Mouse (Mus musculus): ENCODE measurements around the gene Fry. TPM values are rescaled to one million over a fixed set of nuclear protein-coding genes. Genes with fewer than 3 reads are reported as not detected.

Fry gene
- polyA plus RNA-seq, 1 experiment from 2014 or later, result 22.4 TPM

- H3K27me3 ChIP-seq (ENCODE audit: control insufficient read depth, insufficient read depth, low read length), result no peaks in the 10 kb centered on the region
- no peaks in the 10 kb centered on the region for H3K36me3 ChIP-seq (ENCODE audit: control insufficient read depth, insufficient read depth, low read length)
- H3K9me3 ChIP-seq (ENCODE audit: control insufficient read depth, low read length), result no peaks in the 10 kb centered on the region
- H3K4me1 ChIP-seq (replicated peaks; ENCODE audit: control insufficient read depth, insufficient read depth, low read length), result no peaks in the 10 kb centered on the region
- DNase-seq (ENCODE audit: low spot score) (peak; percentile 95), ATAC-seq (ENCODE audit: low FRiP score) (peak; percentile 94)
- peak within 1 kb of the TSS; percentile 83 for H3K4me3 ChIP-seq (ENCODE audit: low read depth, low read length)
- H3K4me2 ChIP-seq (replicated peaks; ENCODE audit: low read depth, low read length), result peak within 1 kb of the TSS; percentile 58
- WGBS, result 7% methylated on average over 48 of the region's 63 CpGs
- peak within 1 kb of the TSS; percentile 93 for H3K9ac ChIP-seq (ENCODE audit: low read depth, low read length)
- H3K27ac ChIP-seq (ENCODE audit: low read depth, low read length), result peak within 1 kb of the TSS; percentile 51; the same call in 1 of the 2 replicates
These were observed 403.8 kb downstream of the Fry start, which contains the start of gene Brca2 for GRCm38 (mm10) chr5:150521937-150522866. TSS of gene Brca2 (plus strand) at chr5:150522630.

GRCm38 (mm10) chr5:150522867-150523234 is 404.4 kb downstream of the Fry start:
- ATAC-seq (ENCODE audit: low FRiP score), result no peak
- WGBS, result 7% methylated on average over 11 of the region's 11 CpGs
- DNase-seq (ENCODE audit: low spot score), result no peak
- Histone ChIP-seq H3K27ac (ENCODE audit: low read depth, low read length) (peak overlapping the region; percentile 51; the same call in 1 of the 2 replicates), H3K4me2 (replicated peaks; ENCODE audit: low read depth, low read length) (peak overlapping the region; percentile 58), H3K9ac (ENCODE audit: low read depth, low read length) (peak overlapping the region; percentile 93), H3K4me1 (replicated peaks; ENCODE audit: control insufficient read depth, insufficient read depth, low read length) (no peaks in the 10 kb centered on the region), H3K4me3 (ENCODE audit: low read depth, low read length) (peak overlapping the region; percentile 83), H3K36me3 (ENCODE audit: control insufficient read depth, insufficient read depth, low read length) (no peaks in the 10 kb centered on the region), H3K27me3 (ENCODE audit: control insufficient read depth, insufficient read depth, low read length) (no peaks in the 10 kb centered on the region), H3K9me3 (ENCODE audit: control insufficient read depth, low read length) (no peaks in the 10 kb centered on the region)

- Histone ChIP-seq H3K36me3 (ENCODE audit: control insufficient read depth, insufficient read depth, low read length) (no peaks in the 10 kb centered on the region), H3K9ac (ENCODE audit: low read depth, low read length) (no peak overlapping the region), H3K27ac (ENCODE audit: low read depth, low read length) (no peak overlapping the region), H3K4me3 (ENCODE audit: low read depth, low read length) (no peak overlapping the region), H3K4me2 (replicated peaks; ENCODE audit: low read depth, low read length) (no peak overlapping the region), H3K27me3 (ENCODE audit: control insufficient read depth, insufficient read depth, low read length) (no peaks in the 10 kb centered on the region), H3K9me3 (ENCODE audit: control insufficient read depth, low read length) (no peaks in the 10 kb centered on the region), H3K4me1 (replicated peaks; ENCODE audit: control insufficient read depth, insufficient read depth, low read length) (no peaks in the 10 kb centered on the region)
- ATAC-seq (ENCODE audit: low FRiP score), result no peak
- 83% methylated on average over 2 of the region's 2 CpGs for WGBS
- DNase-seq (ENCODE audit: low spot score), result no peak
These were observed 406.8 kb downstream of the Fry start for GRCm38 (mm10) chr5:150525239-150525638.

GRCm38 (mm10) chr5:150541302-150541701 is 422.9 kb downstream of the Fry start:
- peaks cover 4% of the 10 kb centered on the region; the same call in 1 of the 2 replicates for H3K36me3 ChIP-seq (ENCODE audit: control insufficient read depth, insufficient read depth, low read length)
- no peaks in the 10 kb centered on the region for H3K27me3 ChIP-seq (ENCODE audit: control insufficient read depth, insufficient read depth, low read length)
- no peak overlapping the region for H3K27ac ChIP-seq (ENCODE audit: low read depth, low read length)
- whole genome bisulfite sequencing, result 98% methylated on average over 1 of the region's 1 CpGs
- no peaks in the 10 kb centered on the region for H3K4me1 ChIP-seq (replicated peaks; ENCODE audit: control insufficient read depth, insufficient read depth, low read length)
- H3K9ac ChIP-seq (ENCODE audit: low read depth, low read length), result no peak overlapping the region
- no peak overlapping the region for H3K4me2 ChIP-seq (replicated peaks; ENCODE audit: low read depth, low read length)
- ATAC-seq (ENCODE audit: low FRiP score), result no peak
- no peak overlapping the region for H3K4me3 ChIP-seq (ENCODE audit: low read depth, low read length)
- H3K9me3 ChIP-seq (ENCODE audit: control insufficient read depth, low read length), result no peaks in the 10 kb centered on the region
- DNase-seq (ENCODE audit: low spot score), result no peak

GRCm38 (mm10) chr5:150543184-150543583 is 424.7 kb downstream of the Fry start:
- Histone ChIP-seq H3K9ac (ENCODE audit: low read depth, low read length) (no peak overlapping the region), H3K27me3 (ENCODE audit: control insufficient read depth, insufficient read depth, low read length) (no peaks in the 10 kb centered on the region), H3K4me1 (replicated peaks; ENCODE audit: control insufficient read depth, insufficient read depth, low read length) (no peaks in the 10 kb centered on the region), H3K4me3 (ENCODE audit: low read depth, low read length) (no peak overlapping the region), H3K9me3 (ENCODE audit: control insufficient read depth, low read length) (no peaks in the 10 kb centered on the region), H3K36me3 (ENCODE audit: control insufficient read depth, insufficient read depth, low read length) (peaks cover 4% of the 10 kb centered on the region; the same call in 1 of the 2 replicates), H3K4me2 (replicated peaks; ENCODE audit: low read depth, low read length) (no peak overlapping the region), H3K27ac (ENCODE audit: low read depth, low read length) (no peak overlapping the region)
- DNase-seq (ENCODE audit: low spot score), result no peak
- WGBS, result 93% methylated on average over 2 of the region's 2 CpGs
- ATAC-seq (ENCODE audit: low FRiP score), result no peak

Other genes with a start within 250 kb of the Fry start
- gene Rxfp2, start 100.0 kb upstream of the Fry start, polyA plus RNA-seq (2014; fragmentation: Nextera tagmentation; extraction: Ambion mirVana), result 0.49 and 0.50 TPM in 2 replicates